Mouse (Mus musculus): ENCODE results near the gene Rhebl1. TPM values are rescaled to one million over a fixed set of nuclear protein-coding genes. Genes with fewer than 3 reads are reported as not detected.

Rhebl1 gene
- polyA plus RNA-seq, 1 experiment from 2014 or later = 20.1 TPM

DNA sequence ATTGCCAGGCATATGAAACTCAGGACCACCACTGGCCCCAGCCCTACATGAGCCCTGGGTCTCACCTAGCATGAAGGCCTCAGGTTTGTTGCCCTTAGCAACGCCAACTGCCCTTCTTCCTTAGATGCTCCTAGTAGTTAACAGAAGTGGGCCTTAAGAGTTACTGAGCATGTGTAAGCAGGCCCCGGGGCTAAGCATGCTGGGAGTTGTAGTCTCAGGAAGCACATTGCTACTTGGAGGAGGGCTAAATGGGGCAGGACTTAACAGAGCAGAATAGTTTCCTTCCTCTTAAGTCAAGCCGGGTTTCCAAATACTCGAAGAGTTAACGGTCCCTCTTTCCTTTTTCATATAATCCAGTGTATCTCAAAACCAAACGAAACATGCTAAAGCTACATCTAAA, 27.0 kb downstream of the Rhebl1 start:
- Histone ChIP-seq H3K4me2 (peak overlapping the region; percentile 100; the same call in 1 of the 2 replicates), H3K36me3 (replicated peaks) (peaks cover 46% of the 10 kb centered on the region), H3K4me1 (peaks cover 37% of the 10 kb centered on the region), H3K27me3 (no peaks in the 10 kb centered on the region), H3K9ac (no peak overlapping the region), H3K4me3 (replicated peaks) (no peak overlapping the region), H3K27ac (no peak overlapping the region), H3K9me3 (no peaks in the 10 kb centered on the region)
- WGBS = 74% methylated on average over 6 of the region's 6 CpGs
- no peak for ATAC-seq (ENCODE audit: low FRiP score)

DNA sequence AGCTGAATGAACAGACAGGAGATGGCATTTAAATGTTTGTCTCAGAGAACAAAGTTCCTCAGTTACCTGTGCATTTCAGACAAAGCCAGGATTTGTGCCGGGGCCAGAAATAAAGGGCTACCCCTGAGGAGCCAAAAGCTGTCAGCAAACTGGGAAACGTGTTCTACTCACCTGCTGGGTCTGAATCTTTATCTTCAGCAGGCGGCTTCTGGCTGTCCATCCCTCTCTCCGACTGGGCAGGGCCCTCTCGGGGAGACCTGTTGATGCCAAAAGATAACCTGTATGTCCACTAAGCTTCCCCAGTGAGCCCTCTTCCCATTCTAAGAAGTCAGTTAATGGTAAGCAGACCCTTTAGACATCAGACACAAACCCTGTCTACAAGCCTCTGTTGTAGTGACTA, 27.8 kb downstream of the Rhebl1 start:
- H3K36me3 ChIP-seq (replicated peaks) = peaks cover 54% of the 10 kb centered on the region
- H3K9me3 ChIP-seq = no peaks in the 10 kb centered on the region
- H3K27ac ChIP-seq = no peak overlapping the region
- H3K27me3 ChIP-seq = no peaks in the 10 kb centered on the region
- no peak overlapping the region for H3K9ac ChIP-seq
- ATAC-seq (ENCODE audit: low FRiP score) = no peak
- peaks cover 37% of the 10 kb centered on the region for H3K4me1 ChIP-seq
- no peak overlapping the region for H3K4me3 ChIP-seq (replicated peaks)
- H3K4me2 ChIP-seq = no peak overlapping the region
- WGBS = 86% methylated on average over 5 of the region's 5 CpGs

DNA sequence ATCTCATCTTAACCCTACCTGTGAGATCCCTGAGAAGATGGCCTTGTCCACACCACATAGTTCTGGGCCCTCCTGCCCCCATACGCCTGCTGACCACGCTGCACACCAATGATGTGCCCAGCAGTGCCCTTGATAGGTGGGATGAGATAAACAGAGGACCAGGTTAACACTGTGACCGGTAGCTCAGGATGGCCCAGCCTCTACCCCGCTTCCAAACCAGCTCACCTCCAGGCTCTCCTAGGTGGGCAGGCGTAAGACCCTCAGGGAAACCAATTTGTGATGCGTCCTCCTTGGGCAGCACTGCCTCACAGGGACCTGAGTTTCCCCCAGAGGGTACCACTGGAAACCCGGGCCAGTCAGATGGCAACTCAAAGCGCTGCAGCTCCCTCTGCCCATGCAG, 28.6 kb downstream of the Rhebl1 start:
- Histone ChIP-seq H3K4me3 (replicated peaks) (no peak overlapping the region), H3K9me3 (no peaks in the 10 kb centered on the region)
- ATAC-seq (ENCODE audit: low FRiP score) = no peak

DNA sequence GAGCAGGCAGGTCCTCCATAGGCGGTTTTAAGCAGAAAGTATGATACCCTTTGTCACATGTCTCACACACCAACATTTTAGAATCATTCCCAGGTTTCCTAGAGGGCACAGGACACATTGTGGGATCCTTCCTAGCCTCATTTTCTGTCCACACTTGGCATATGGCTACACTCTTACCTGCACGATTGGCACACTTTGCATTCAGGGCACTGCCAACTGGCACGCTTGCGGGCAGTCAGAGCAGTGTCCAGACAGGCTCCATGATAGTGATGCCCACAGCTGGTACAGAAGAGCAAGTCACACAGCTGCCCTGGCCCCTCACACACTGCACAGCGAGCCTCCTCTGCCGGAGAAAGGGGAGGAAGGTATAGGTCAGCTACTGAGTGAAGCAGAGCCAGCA, 29.4 kb downstream of the Rhebl1 start:
- Histone ChIP-seq H3K4me2 (no peak overlapping the region), H3K9me3 (no peaks in the 10 kb centered on the region), H3K27me3 (no peaks in the 10 kb centered on the region), H3K4me3 (replicated peaks) (no peak overlapping the region), H3K36me3 (replicated peaks) (peaks cover 70% of the 10 kb centered on the region), H3K9ac (no peak overlapping the region), H3K4me1 (peaks cover 30% of the 10 kb centered on the region), H3K27ac (no peak overlapping the region)
- WGBS = 97% methylated on average over 6 of the region's 6 CpGs
- no peak for ATAC-seq (ENCODE audit: low FRiP score)

More for the DNA sequence above, 28.6 kb downstream of the Rhebl1 start:
- WGBS = 97% methylated on average over 8 of the region's 8 CpGs
- Histone ChIP-seq H3K36me3 (replicated peaks) (peaks cover 62% of the 10 kb centered on the region), H3K27ac (no peak overlapping the region), H3K27me3 (no peaks in the 10 kb centered on the region), H3K4me1 (peaks cover 37% of the 10 kb centered on the region), H3K9ac (no peak overlapping the region), H3K4me2 (no peak overlapping the region)

DNA sequence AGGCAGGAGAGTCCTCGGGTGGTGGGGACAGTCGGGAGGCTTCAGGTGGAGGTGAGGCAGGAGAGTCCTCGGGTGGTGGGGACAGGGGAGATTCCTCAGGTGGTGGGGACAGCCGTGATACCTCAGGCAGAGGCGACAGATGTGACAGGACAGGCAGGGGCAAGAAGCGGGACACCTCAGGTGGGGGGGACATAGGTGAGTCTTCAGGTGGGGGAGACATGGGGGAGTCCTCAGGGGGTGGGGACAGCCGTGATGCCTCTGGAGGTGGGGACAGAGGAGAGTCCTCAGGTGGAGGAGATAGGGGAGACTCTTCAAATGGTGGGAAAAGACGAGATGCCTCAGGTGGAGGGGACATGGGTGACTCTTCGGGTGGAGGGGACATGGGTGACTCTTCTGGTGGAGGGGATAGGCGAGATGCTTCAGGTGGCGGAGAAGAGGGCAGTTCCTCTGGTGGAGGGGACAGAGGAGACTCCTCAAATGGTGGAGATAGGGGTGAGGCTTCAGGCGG, 30.8 kb downstream of the Rhebl1 start:
- H3K4me3 ChIP-seq (replicated peaks) = no peak overlapping the region
- peaks cover 16% of the 10 kb centered on the region for H3K4me1 ChIP-seq
- H3K4me2 ChIP-seq = no peak overlapping the region
- no peak overlapping the region for H3K9ac ChIP-seq
- peaks cover 83% of the 10 kb centered on the region for H3K36me3 ChIP-seq (replicated peaks)
- H3K9me3 ChIP-seq = no peaks in the 10 kb centered on the region
- H3K27me3 ChIP-seq = no peaks in the 10 kb centered on the region
- H3K27ac ChIP-seq = no peak overlapping the region
- WGBS = 91% methylated on average over 12 of the region's 12 CpGs
- ATAC-seq (ENCODE audit: low FRiP score) = no peak

DNA sequence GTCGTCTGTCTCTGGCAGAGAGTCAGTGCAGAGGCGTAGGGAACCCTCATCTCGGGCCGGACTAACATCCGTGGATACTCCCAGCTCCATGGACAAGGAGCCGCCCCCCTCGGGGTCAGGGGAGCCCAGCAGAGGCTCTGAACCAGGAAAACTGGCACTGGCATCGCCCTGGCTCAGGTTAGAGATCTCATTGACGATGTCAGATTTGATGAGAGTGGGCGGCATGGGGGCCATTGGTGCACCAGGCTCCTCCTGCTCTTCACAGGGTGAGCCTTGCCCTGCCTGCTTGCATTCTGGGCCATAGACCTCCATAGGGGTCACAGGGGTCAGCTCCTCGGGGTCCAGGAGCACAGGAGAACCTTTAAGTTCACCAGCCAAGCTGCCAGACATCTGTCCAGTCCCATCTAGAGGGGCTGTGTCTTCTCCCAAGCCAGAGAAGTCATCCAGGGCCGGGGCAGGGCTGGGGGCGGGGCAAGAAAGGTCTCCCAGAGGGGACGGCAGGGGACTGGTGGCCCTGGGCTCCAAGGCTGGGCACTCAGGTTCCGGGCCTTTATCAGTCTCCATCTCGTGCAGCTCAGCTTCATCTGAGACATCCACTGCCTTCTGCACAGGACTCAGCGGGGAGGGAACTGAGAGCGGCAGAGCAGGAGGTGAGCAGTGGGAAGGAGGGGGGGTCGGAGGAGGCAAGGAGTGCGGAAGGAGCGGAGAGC, 32.5 kb downstream of the Rhebl1 start:
- H3K27me3 ChIP-seq = no peaks in the 10 kb centered on the region
- peaks cover 99% of the 10 kb centered on the region for H3K36me3 ChIP-seq (replicated peaks)
- no peak overlapping the region for H3K4me2 ChIP-seq
- 89% methylated on average over 21 of the region's 21 CpGs for WGBS
- H3K9me3 ChIP-seq = no peaks in the 10 kb centered on the region
- no peaks in the 10 kb centered on the region for H3K4me1 ChIP-seq
- H3K9ac ChIP-seq = no peak overlapping the region
- no peak for ATAC-seq (ENCODE audit: low FRiP score)
- no peak overlapping the region for H3K27ac ChIP-seq
- no peak overlapping the region for H3K4me3 ChIP-seq (replicated peaks)

DNA sequence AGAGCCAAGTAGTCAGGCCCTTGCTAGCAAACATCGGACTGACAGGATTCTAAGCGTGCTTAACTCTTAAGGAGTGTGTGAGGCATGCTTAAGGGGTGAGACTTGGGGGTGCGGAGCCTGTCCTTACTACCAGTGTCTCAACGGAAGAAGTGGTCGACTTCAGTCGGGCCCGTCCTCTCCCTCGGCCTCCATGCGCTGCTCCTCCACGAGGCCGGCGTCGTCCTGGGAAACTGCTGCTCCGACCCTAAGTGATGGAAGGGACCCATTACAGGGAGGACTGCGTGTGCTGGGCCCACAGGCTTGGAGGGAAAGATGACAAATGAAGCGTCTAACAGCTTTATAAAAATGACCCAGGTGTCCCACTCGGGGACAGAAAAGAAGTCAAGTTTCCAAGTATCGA, 33.4 kb downstream of the Rhebl1 start:
- Histone ChIP-seq H3K27ac (no peak overlapping the region), H3K4me1 (no peaks in the 10 kb centered on the region), H3K9ac (no peak overlapping the region), H3K36me3 (replicated peaks) (peaks cover 99% of the 10 kb centered on the region), H3K27me3 (no peaks in the 10 kb centered on the region), H3K4me3 (replicated peaks) (no peak overlapping the region), H3K4me2 (no peak overlapping the region), H3K9me3 (no peaks in the 10 kb centered on the region)
- ATAC-seq (ENCODE audit: low FRiP score) = no peak
- WGBS = 96% methylated on average over 18 of the region's 18 CpGs

DNA sequence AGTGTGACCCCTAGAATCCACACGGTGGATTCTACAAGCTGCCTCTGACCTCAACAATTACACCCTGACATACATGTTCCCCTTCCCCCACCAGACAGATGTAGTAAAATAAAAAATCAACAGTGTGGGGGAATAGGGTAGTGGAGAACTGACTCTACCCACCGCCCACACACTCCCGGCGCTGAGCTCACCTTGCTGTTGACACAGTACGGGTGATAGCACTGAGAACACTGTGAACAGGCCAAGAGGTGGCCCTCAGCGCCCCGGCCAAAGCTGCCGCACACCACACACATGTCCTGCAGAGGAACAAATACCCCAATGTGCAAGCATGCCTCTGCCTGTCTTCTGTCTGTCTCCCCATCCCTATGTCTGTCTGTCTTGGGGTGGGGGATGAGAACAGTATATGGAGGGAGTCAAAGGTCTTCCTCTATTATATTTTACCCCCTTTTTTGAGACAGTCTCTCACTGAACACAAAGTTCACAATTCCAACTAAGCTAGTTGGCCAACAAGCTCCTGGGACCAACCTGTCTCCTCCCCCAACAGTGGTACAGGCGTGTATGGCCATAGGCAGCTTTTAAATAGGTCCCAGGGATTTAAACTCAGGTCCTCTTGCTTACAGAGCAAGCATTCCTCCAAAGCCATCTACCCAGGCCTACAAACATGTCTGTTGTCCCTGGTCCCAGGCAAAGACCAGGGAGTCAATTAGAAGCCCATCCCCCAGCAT, 34.9 kb downstream of the Rhebl1 start:
- Histone ChIP-seq H3K4me1 (no peaks in the 10 kb centered on the region), H3K36me3 (replicated peaks) (peaks cover 99% of the 10 kb centered on the region), H3K27ac (no peak overlapping the region), H3K4me3 (replicated peaks) (no peak overlapping the region), H3K27me3 (no peaks in the 10 kb centered on the region), H3K4me2 (no peak overlapping the region), H3K9ac (no peak overlapping the region), H3K9me3 (no peaks in the 10 kb centered on the region)
- 85% methylated on average over 9 of the region's 9 CpGs for WGBS
- no peak for ATAC-seq (ENCODE audit: low FRiP score)

DNA sequence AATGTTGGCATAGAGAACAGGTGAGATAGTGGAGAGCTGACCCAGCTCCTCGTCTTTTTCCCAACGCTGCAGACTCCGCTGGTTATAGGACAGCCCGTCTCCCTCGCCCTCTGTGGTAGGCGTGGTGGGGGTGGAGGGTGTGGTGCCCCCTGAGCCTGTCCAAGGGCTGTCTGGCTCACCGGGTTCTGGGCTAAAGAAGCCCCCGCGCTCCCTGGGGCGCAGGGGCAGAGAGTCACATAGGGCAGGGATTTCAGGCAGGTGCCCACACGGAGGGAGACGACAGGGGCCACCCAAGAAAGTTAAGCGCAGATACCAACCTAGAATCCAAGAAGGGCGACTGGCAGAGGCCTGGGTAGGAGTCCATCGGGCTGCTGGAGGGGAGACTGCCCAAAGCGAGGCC, 40.1 kb downstream of the Rhebl1 start:
- H3K4me2 ChIP-seq = no peak overlapping the region
- no peak for ATAC-seq (ENCODE audit: low FRiP score)
- no peaks in the 10 kb centered on the region for H3K9me3 ChIP-seq
- H3K27ac ChIP-seq = no peak overlapping the region
- H3K9ac ChIP-seq = no peak overlapping the region
- H3K27me3 ChIP-seq = no peaks in the 10 kb centered on the region
- WGBS = 93% methylated on average over 16 of the region's 16 CpGs
- H3K4me1 ChIP-seq = no peaks in the 10 kb centered on the region
- peaks cover 99% of the 10 kb centered on the region for H3K36me3 ChIP-seq (replicated peaks)
- no peak overlapping the region for H3K4me3 ChIP-seq (replicated peaks)

DNA sequence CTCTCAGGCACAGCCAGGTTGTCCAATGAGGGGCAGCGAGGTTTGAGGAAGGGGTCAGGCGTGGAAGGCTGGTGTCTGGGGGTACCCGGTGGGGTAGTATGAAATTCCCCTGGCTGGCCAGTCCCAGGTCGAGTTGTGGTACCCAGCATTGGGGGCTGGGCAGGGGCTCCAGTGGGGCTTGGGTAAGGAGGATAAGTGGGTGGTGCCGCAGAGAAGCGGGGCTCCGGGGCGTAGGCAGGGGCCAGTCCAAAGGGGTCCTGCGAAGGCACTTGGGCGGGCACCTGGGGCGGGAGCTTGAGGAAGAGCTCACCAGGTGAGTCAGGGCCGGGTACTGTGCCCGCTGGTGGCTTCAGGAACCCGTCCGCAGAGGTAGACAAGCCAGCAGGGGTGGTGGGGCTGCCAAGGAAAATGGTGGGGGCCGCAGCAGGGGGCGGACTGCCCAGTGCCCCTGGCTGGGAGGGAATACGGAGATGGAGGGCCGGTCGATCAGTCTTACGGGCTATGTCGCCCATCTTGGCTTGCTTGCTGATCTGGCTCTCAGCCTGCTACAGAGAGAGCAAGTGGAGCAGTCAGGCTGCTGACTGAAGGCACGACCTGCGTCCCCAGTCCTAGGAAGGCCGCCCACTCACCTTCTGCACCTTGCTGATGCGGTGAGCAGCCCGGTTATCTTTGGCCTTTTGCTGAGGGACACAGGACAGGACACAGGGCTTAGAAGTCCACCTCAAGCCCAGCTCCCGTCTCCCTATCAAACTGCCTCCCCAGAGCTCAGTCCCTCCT, 41.0 kb downstream of the Rhebl1 start:
- WGBS = 94% methylated on average over 27 of the region's 28 CpGs
- H3K9me3 ChIP-seq = no peaks in the 10 kb centered on the region
- H3K27ac ChIP-seq = no peak overlapping the region
- H3K4me2 ChIP-seq = no peak overlapping the region
- peaks cover 100% of the 10 kb centered on the region for H3K36me3 ChIP-seq (replicated peaks)
- H3K9ac ChIP-seq = no peak overlapping the region
- no peaks in the 10 kb centered on the region for H3K4me1 ChIP-seq
- no peaks in the 10 kb centered on the region for H3K27me3 ChIP-seq
- no peak overlapping the region for H3K4me3 ChIP-seq (replicated peaks)
- no peak for ATAC-seq (ENCODE audit: low FRiP score)

DNA sequence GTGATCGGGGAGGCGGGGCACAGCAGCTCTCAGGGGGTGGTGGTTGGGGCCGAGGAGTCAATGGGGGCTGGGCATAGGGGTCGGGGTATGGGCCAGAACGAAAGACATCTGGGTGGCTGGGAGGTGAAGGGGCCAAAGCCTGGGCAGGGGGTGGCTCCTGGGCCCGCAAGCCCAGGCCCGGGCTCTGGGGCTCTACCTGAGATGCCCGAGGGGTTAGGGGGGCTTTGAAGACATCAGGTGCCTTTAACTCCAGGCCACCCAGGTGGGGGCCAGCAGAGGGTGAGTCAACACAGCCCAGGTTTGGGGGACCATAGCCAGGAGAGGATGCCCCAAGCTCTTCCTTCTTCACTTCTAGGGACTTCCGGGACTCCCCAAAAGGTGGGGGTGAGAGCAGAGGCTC, 41.6 kb downstream of the Rhebl1 start:
- Histone ChIP-seq H3K4me2 (no peak overlapping the region), H3K9ac (no peak overlapping the region), H3K4me3 (replicated peaks) (no peak overlapping the region), H3K9me3 (no peaks in the 10 kb centered on the region), H3K36me3 (replicated peaks) (peaks cover 96% of the 10 kb centered on the region), H3K27ac (no peak overlapping the region), H3K27me3 (no peaks in the 10 kb centered on the region), H3K4me1 (no peaks in the 10 kb centered on the region)
- WGBS = 92% methylated on average over 9 of the region's 9 CpGs
- ATAC-seq (ENCODE audit: low FRiP score) = no peak

DNA sequence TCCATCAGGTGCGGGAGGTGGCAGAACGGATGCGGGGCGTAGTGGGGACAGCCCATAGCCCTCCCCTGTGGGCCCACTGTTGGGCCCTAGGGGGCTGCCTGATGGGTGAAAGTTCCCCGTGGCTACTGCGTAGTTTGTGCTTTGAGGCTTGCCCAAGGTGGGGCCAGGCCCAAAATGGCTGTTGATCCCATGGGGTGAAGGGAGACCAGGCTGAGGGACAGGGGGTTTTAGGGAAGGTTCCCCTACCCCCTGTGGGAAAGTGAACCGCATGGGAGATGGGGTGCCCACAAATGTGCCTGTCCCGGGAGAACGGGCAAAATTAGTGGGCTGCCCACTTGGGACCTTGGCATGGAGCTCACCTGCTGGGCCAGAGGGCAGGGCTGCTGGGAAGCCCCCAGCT, 42.3 kb downstream of the Rhebl1 start:
- H3K36me3 ChIP-seq (replicated peaks) = peaks cover 96% of the 10 kb centered on the region
- H3K27ac ChIP-seq = no peak overlapping the region
- no peaks in the 10 kb centered on the region for H3K27me3 ChIP-seq
- H3K4me3 ChIP-seq (replicated peaks) = no peak overlapping the region
- H3K9ac ChIP-seq = no peak overlapping the region
- H3K4me2 ChIP-seq = no peak overlapping the region
- H3K9me3 ChIP-seq = no peaks in the 10 kb centered on the region
- ATAC-seq (ENCODE audit: low FRiP score) = no peak
- 93% methylated on average over 9 of the region's 9 CpGs for WGBS
- no peaks in the 10 kb centered on the region for H3K4me1 ChIP-seq
